Mouse (Mus musculus) limb, embryonic 15.5 days (tissue): ENCODE results near the gene Gm11084. TPM values are rescaled to one million over a fixed set of nuclear protein-coding genes. Genes with fewer than 3 reads are reported as not detected.

Experiments used
- microRNA-seq: library from miRNA; unstranded; fragments of <30 nt; microRNA quantifications from one replicate; pipeline ENCODE4, GENCODE M21; 2016
- polyA plus RNA-seq: library from polyadenylated mRNA; unstranded; fragments of >200 nt; fragmentation: Nextera tagmentation; extraction: Ambion mirVana; gene quantifications from 2 replicates; pipeline ENCODE4 v1.2.1, GENCODE M21; 2015

The Gm11084 gene
- polyA plus RNA-seq, 1 experiment from 2014 or later, result not detected

Small RNA genes lying within 50 kb of the gene (microRNA-seq; reads per million reads assigned to microRNA genes)
- gene Gm25960, result not detected

Other genes with a start within 250 kb of the Gm11084 start
- gene Sp3, start 6.3 kb downstream of the Gm11084 start, polyA plus RNA-seq, result 52.4 and 60.3 TPM in 2 replicates
- 94.3 and 97.5 TPM in 2 replicates for gene Ola1, start 232.2 kb upstream of the Gm11084 start, polyA plus RNA-seq